Comparison of ENCODE assay signal across 8 mouse cellular contexts in genomic region chr11:59506713-59507074, GRCm38 (mm10). TPM values are rescaled to one million over a fixed set of nuclear protein-coding genes. Genes with fewer than 3 reads are reported as not detected.
DNase-seq lines count a peak whose midpoint lies in the region; ATAC-seq and TF ChIP-seq lines count a peak whose summit lies in the region.

No protein-coding gene starts in this region.

- H3K27ac ChIP-seq in heart, embryonic 14.5 days (replicated peaks in 1 of 2; ENCODE audit: control insufficient read depth in 1 of 2, insufficient read depth in 1 of 2, low read depth in 2 of 2, low read length in 2 of 2) = peak overlapping the region; percentile 68 to 91
- H3K27ac ChIP-seq in ES-E14 (ENCODE audit: insufficient read depth, low read depth, low read length, poor library complexity, severe bottlenecking) = peak overlapping the region; percentile 70
- H3K27ac ChIP-seq in forebrain, postnatal 0 days (ENCODE audit: low read depth, low read length) = peak overlapping the region; percentile 91

- intact Hi-C loops in heart, postnatal 10 days (cut with DNase I) = no loop called here

- peaks cover 10 to 13% of the 10 kb centered on the region in 2 experiments for H3K4me1 ChIP-seq in heart, embryonic 14.5 days (ENCODE audit: control insufficient read depth in 2 of 2, insufficient read depth in 2 of 2, low read length in 2 of 2)
- H3K4me1 ChIP-seq in ES-E14 (ENCODE audit: control insufficient read depth in 2 of 2, insufficient read depth in 2 of 2, low read length in 2 of 2, poor library complexity in 1 of 2) = peaks cover 2 to 13% of the 10 kb centered on the region in 2 experiments; a peak in 2 of 4 replicates
- H3K4me1 ChIP-seq in forebrain, postnatal 0 days (ENCODE audit: insufficient read depth) = peaks cover 10% of the 10 kb centered on the region

- peak overlapping the region; percentile 84 for H3K9ac ChIP-seq in heart, embryonic 14.5 days (ENCODE audit: low read length)
- H3K9ac ChIP-seq in ES-E14 (ENCODE audit: insufficient read depth, low read depth, low read length, poor library complexity, severe bottlenecking) = peak overlapping the region; percentile 92
- H3K9ac ChIP-seq in forebrain, postnatal 0 days = peak overlapping the region; percentile 96

- H3K27me3 ChIP-seq in heart, embryonic 14.5 days (ENCODE audit: control insufficient read depth, insufficient read depth, low read length) = no peaks in the 10 kb centered on the region
- H3K27me3 ChIP-seq in forebrain, postnatal 0 days (ENCODE audit: insufficient read depth, low read length) = no peaks in the 10 kb centered on the region

- H3K9me3 ChIP-seq in heart, embryonic 14.5 days (ENCODE audit: control insufficient read depth, low read length) = no peaks in the 10 kb centered on the region
- H3K9me3 ChIP-seq in ES-E14 (ENCODE audit: control insufficient read depth, insufficient read depth, low read depth, low read length) = no peaks in the 10 kb centered on the region
- no peaks in the 10 kb centered on the region for H3K9me3 ChIP-seq in forebrain, postnatal 0 days (ENCODE audit: low read length)

- in situ Hi-C loops in ES-E14 (cut with MboI; ENCODE audit: low sequenced_read_pairs in 2 of 2, unreplicated experiment in 2 of 2) = no loop called here

- H3K4me3 ChIP-seq in heart, embryonic 14.5 days (ENCODE audit: control insufficient read depth in 1 of 2, insufficient read depth in 1 of 2, low read depth in 1 of 2, low read length in 2 of 2) = peak overlapping the region; percentile 70 to 75
- peak overlapping the region; percentile 88 to 95 for H3K4me3 ChIP-seq in ES-E14 (ENCODE audit: insufficient read depth in 1 of 2, low read depth in 1 of 2, low read length in 2 of 2, poor library complexity in 1 of 2, severe bottlenecking in 1 of 2)
- peak overlapping the region; percentile 85 for H3K4me3 ChIP-seq in forebrain, postnatal 0 days (ENCODE audit: low read depth, low read length)

- peak; percentile 2; the same call in 1 of the 2 replicates for ATAC-seq in heart, embryonic 14.5 days (ENCODE audit: insufficient number of reproducible peaks, insufficient read depth, low FRiP score, low read depth)
- ATAC-seq in forebrain, postnatal 0 days = no peak; the same call in 1 of the 2 replicates
- 0 out of 2 replicates have a peak, but pooled peaks have one; percentile 0 for ATAC-seq in megakaryocyte-erythroid progenitor cell, adult 5-6 weeks (replicated peaks; ENCODE audit: low FRiP score, low TSS enrichment, poor library complexity, severe bottlenecking)

- WGBS in heart, embryonic 14.5 days = under 1% methylated on average over 14 of the region's 14 CpGs
- under 1% methylated on average over 14 of the region's 14 CpGs for WGBS in forebrain, postnatal 0 days

- no peak for DNase-seq in heart, postnatal 10 days
- no peak for DNase-seq in ES-E14 (ENCODE audit: low read depth, low spot score)
- DNase-seq in forebrain, postnatal 0 days = no peak
- DNase-seq in cerebellum, adult 9-10 months = no peak
- no peak for DNase-seq in spleen, postnatal 36 days (ENCODE audit: low spot score in 2 of 2)
- DNase-seq in urinary bladder, postnatal 10 days (ENCODE audit: low spot score) = no peak

- TF ChIP-seq CTCF in forebrain, postnatal 0 days (IDR thresholded peaks at IDR 0.05; ENCODE audit: low read depth) = no peak

- peak overlapping the region; percentile 89 for H3K4me2 ChIP-seq in heart, embryonic 14.5 days (ENCODE audit: low read length)
- peak overlapping the region; percentile 91 for H3K4me2 ChIP-seq in forebrain, postnatal 0 days (ENCODE audit: low read depth)

- H3K36me3 ChIP-seq in heart, embryonic 14.5 days (ENCODE audit: control insufficient read depth, insufficient read depth, low read length) = peaks cover 51% of the 10 kb centered on the region
- peaks cover 34% of the 10 kb centered on the region for H3K36me3 ChIP-seq in ES-E14 (ENCODE audit: control insufficient read depth, insufficient read depth, low read length, poor library complexity, severe bottlenecking)
- H3K36me3 ChIP-seq in forebrain, postnatal 0 days (ENCODE audit: insufficient read depth) = peaks cover 30% of the 10 kb centered on the region

TF ChIP-seq in ES-E14, 5 proteins besides CTCF, POLR2A, EP300 and RAD21:
- TF ChIP-seq ZC3H11A (IDR thresholded peaks at IDR 0.05; ENCODE audit: borderline replicate concordance, low read depth, low read length) (no peak), ZNF384 (IDR thresholded peaks at IDR 0.05; ENCODE audit: low read depth, low read length) (no peak), HCFC1 (IDR thresholded peaks at IDR 0.05; ENCODE audit: borderline replicate concordance, insufficient read depth, low read length) (no peak), CHD2 (IDR thresholded peaks at IDR 0.05; ENCODE audit: low read depth, low read length) (no peak), MAFK (IDR thresholded peaks at IDR 0.05; ENCODE audit: insufficient read depth, low read depth, low read length) (no peak)

RNA-seq across cellular contexts. Expression of gene Zkscan17, which starts 19.9 kb away (rescaled TPM):
- 12.0 and 13.4 TPM in 2 replicates for polyA plus RNA-seq in heart, embryonic 14.5 days (2014; fragmentation: Nextera tagmentation; extraction: Ambion mirVana)
- total RNA-seq in heart, postnatal 10 days (2021) = 10 to 100 TPM; 21.9 to 25.1 TPM
- 22.5 and 22.6 TPM in 2 replicates for total RNA-seq in ES-E14 (2012; rRNA removed)
- 15.9 and 21.4 TPM in 2 replicates for total RNA-seq in forebrain, postnatal 0 days (2014; rRNA removed)
- polyA plus RNA-seq in forebrain, postnatal 0 days (2015; fragmentation: Nextera tagmentation; extraction: Ambion mirVana) = 12.2 and 13.9 TPM in 2 replicates
- total RNA-seq in megakaryocyte-erythroid progenitor cell, adult 5-6 weeks (2014; fragmentation: Nextera tagmentation) = 23.0 and 24.9 TPM in 2 replicates
- total RNA-seq in megakaryocyte-erythroid progenitor cell, adult 5-6 weeks (2017) = 10.4 and 17.5 TPM in 2 replicates

RNA-seq across cellular contexts. Expression of gene Zfp867, which starts 34.4 kb away (rescaled TPM):
- polyA plus RNA-seq in heart, embryonic 14.5 days (2014; fragmentation: Nextera tagmentation; extraction: Ambion mirVana) = 7.6 and 7.9 TPM in 2 replicates
- total RNA-seq in heart, postnatal 10 days (2021) = 1 to 10 TPM; 6.0 to 6.5 TPM
- total RNA-seq in ES-E14 (2012; rRNA removed) = 4.8 and 5.9 TPM in 2 replicates
- 14.1 and 14.2 TPM in 2 replicates for total RNA-seq in forebrain, postnatal 0 days (2014; rRNA removed)
- polyA plus RNA-seq in forebrain, postnatal 0 days (2015; fragmentation: Nextera tagmentation; extraction: Ambion mirVana) = 5.6 and 7.5 TPM in 2 replicates
- 2.0 and 2.6 TPM in 2 replicates for total RNA-seq in megakaryocyte-erythroid progenitor cell, adult 5-6 weeks (2014; fragmentation: Nextera tagmentation)
- total RNA-seq in megakaryocyte-erythroid progenitor cell, adult 5-6 weeks (2017) = 2.2 and 2.7 TPM in 2 replicates

RNA-seq across cellular contexts. Expression of gene Nlrp3, which starts 34.7 kb away (rescaled TPM):
- 0.11 TPM in 2 replicates for polyA plus RNA-seq in heart, embryonic 14.5 days (2014; fragmentation: Nextera tagmentation; extraction: Ambion mirVana)
- total RNA-seq in heart, postnatal 10 days (2021) = under 1 TPM; 0.19 to 0.64 TPM
- total RNA-seq in ES-E14 (2012; rRNA removed) = 0.09 and 0.21 TPM in 2 replicates
- total RNA-seq in forebrain, postnatal 0 days (2014; rRNA removed) = 0.08 and 0.14 TPM in 2 replicates
- polyA plus RNA-seq in forebrain, postnatal 0 days (2015; fragmentation: Nextera tagmentation; extraction: Ambion mirVana) = 0.10 and 0.30 TPM in 2 replicates
- not detected in 2 replicates for total RNA-seq in megakaryocyte-erythroid progenitor cell, adult 5-6 weeks (2014; fragmentation: Nextera tagmentation)
- 0.30 TPM in 1 of 2 replicates, not detected in the other for total RNA-seq in megakaryocyte-erythroid progenitor cell, adult 5-6 weeks (2017)

RNA-seq across cellular contexts. Expression of gene Snap47, which starts 55.7 kb away (rescaled TPM):
- polyA plus RNA-seq in heart, embryonic 14.5 days (2014; fragmentation: Nextera tagmentation; extraction: Ambion mirVana) = 93.8 and 98.8 TPM in 2 replicates
- 10 to 100 TPM; 39.8 to 41.8 TPM for total RNA-seq in heart, postnatal 10 days (2021)
- total RNA-seq in ES-E14 (2012; rRNA removed) = 44.3 and 60.5 TPM in 2 replicates
- 369 and 373 TPM in 2 replicates for total RNA-seq in forebrain, postnatal 0 days (2014; rRNA removed)
- polyA plus RNA-seq in forebrain, postnatal 0 days (2015; fragmentation: Nextera tagmentation; extraction: Ambion mirVana) = 488 and 507 TPM in 2 replicates
- total RNA-seq in megakaryocyte-erythroid progenitor cell, adult 5-6 weeks (2014; fragmentation: Nextera tagmentation) = 8.7 and 11.5 TPM in 2 replicates
- total RNA-seq in megakaryocyte-erythroid progenitor cell, adult 5-6 weeks (2017) = 9.0 and 9.6 TPM in 2 replicates

RNA-seq across cellular contexts. Expression of gene Jmjd4, which starts 56.8 kb away (rescaled TPM):
- 10.8 and 11.4 TPM in 2 replicates for polyA plus RNA-seq in heart, embryonic 14.5 days (2014; fragmentation: Nextera tagmentation; extraction: Ambion mirVana)
- total RNA-seq in heart, postnatal 10 days (2021) = 10 to 100 TPM; 11.5 to 13.3 TPM
- 14.1 and 14.7 TPM in 2 replicates for total RNA-seq in ES-E14 (2012; rRNA removed)
- total RNA-seq in forebrain, postnatal 0 days (2014; rRNA removed) = 26.5 and 27.7 TPM in 2 replicates
- 14.2 and 17.0 TPM in 2 replicates for polyA plus RNA-seq in forebrain, postnatal 0 days (2015; fragmentation: Nextera tagmentation; extraction: Ambion mirVana)
- 10.2 and 12.8 TPM in 2 replicates for total RNA-seq in megakaryocyte-erythroid progenitor cell, adult 5-6 weeks (2014; fragmentation: Nextera tagmentation)
- 7.4 and 10.3 TPM in 2 replicates for total RNA-seq in megakaryocyte-erythroid progenitor cell, adult 5-6 weeks (2017)
